Mouse (Mus musculus): ENCODE measurements around the gene Vamp2.

- TF ChIP-seq CTCF (IDR thresholded peaks at IDR 0.05) (no peak), EP300 (IDR thresholded peaks at IDR 0.05) (no peak)
Observed at GRCm38 (mm10) chr11:69096360-69096986, 8.2 kb downstream of the Vamp2 start.
